8 mouse cellular contexts compared by ENCODE assay signal in the genomic region with DNA sequence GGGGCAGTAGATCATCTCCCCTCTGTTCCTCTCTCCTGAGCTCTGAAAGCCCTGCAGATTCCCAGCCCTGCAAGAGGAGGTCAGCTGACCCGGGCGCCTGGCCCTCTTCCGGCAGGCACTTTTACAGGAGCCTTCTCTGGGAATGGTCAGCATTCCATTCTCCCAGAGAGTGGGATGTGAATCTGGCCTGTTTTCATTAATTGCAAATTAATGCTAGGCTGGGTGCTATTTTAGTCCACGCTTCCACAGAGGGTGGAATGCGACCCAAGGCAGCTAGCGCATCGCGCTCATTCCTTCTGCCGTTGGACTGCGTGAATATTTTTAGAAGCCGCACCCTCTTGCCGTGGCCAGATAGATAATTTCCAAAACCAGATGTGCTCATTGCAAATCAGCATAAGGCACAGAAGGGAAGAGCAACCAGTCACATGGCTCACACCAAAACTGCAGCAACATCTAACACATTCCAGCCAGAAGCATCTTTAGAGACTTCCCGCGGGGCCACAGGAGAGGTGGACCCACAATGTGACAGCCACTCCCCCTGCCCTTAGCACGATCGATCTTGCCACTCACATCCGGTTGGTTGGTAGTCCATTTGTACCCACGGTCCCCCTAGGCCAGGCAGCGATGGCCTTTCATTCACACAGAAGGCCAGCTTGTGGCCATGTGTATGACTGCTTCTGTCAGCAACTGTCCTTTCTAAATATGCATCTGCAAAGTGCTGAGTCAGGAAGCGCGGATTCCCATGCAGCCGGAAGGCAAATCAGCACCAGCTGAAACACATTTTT. TPM values are rescaled to one million over a fixed set of nuclear protein-coding genes. Genes with fewer than 3 reads are reported as not detected.
DNase-seq lines count a peak whose midpoint lies in the region; ATAC-seq and TF ChIP-seq lines count a peak whose summit lies in the region.

No protein-coding gene starts in this region.

- no peak for TF ChIP-seq POLR2A in ES-Bruce4 (IDR thresholded peaks at IDR 0.05; ENCODE audit: insufficient read depth, low read length)

- H3K27me3 ChIP-seq in ES-Bruce4 (ENCODE audit: control insufficient read depth, insufficient read depth, low read length, poor library complexity, severe bottlenecking) = no peaks in the 10 kb centered on the region
- no peaks in the 10 kb centered on the region for H3K27me3 ChIP-seq in kidney, embryonic 14.5 days (ENCODE audit: control insufficient read depth, insufficient read depth, low read length)
- no peaks in the 10 kb centered on the region for H3K27me3 ChIP-seq in stomach, embryonic 15.5 days (replicated peaks)

- H3K4me1 ChIP-seq in ES-Bruce4 (ENCODE audit: control insufficient read depth, insufficient read depth, low read length) = peaks cover 26% of the 10 kb centered on the region
- peaks cover 48% of the 10 kb centered on the region for H3K4me1 ChIP-seq in kidney, embryonic 14.5 days (ENCODE audit: control insufficient read depth, insufficient read depth, low read length)
- H3K4me1 ChIP-seq in stomach, embryonic 15.5 days = peaks cover 31% of the 10 kb centered on the region

- no peak overlapping the region for H3K9ac ChIP-seq in ES-Bruce4 (ENCODE audit: low read depth, poor library complexity, severe bottlenecking)
- H3K9ac ChIP-seq in kidney, embryonic 14.5 days (ENCODE audit: low read depth, low read length) = no peak overlapping the region
- no peak overlapping the region for H3K9ac ChIP-seq in stomach, embryonic 15.5 days

- WGBS in kidney, embryonic 14.5 days = 30% methylated on average over 22 of the region's 22 CpGs
- WGBS in stomach, embryonic 15.5 days = 35% methylated on average over 22 of the region's 22 CpGs

- H3K27ac ChIP-seq in ES-Bruce4 (ENCODE audit: insufficient read depth, low read length) = peak overlapping the region; percentile 26; the same call in 1 of the 2 replicates
- peak overlapping the region; percentile 31 for H3K27ac ChIP-seq in kidney, embryonic 14.5 days (ENCODE audit: low read depth, low read length)
- H3K27ac ChIP-seq in stomach, embryonic 15.5 days = peak overlapping the region; percentile 28; the same call in 1 of the 2 replicates

- no peak for TF ChIP-seq CTCF in ES-Bruce4 (IDR thresholded peaks at IDR 0.05; ENCODE audit: low read depth, low read length)

- no peak for ATAC-seq in kidney, embryonic 14.5 days (ENCODE audit: low FRiP score, low TSS enrichment)
- ATAC-seq in stomach, embryonic 15.5 days (ENCODE audit: insufficient read depth, low FRiP score, low read depth) = no peak; the same call in 1 of the 2 replicates

- peak; percentile 44 for DNase-seq in embryo, embryonic 10 days (ENCODE audit: low spot score)
- peak; percentile 72 for DNase-seq in heart, adult 8-10 months (ENCODE audit: low spot score)
- DNase-seq in lung, postnatal 4 days = peak; percentile 41 to 76
- no peak for DNase-seq in urinary bladder, postnatal 25 days (ENCODE audit: low spot score)
- no peak for DNase-seq in adrenal gland, adult 18-20 months (ENCODE audit: low spot score in 2 of 2)

- H3K4me3 ChIP-seq in ES-Bruce4 (ENCODE audit: low read depth, low read length) = peak overlapping the region; percentile 14; the same call in 1 of the 2 replicates
- no peak overlapping the region for H3K4me3 ChIP-seq in kidney, embryonic 14.5 days (ENCODE audit: low read length)
- H3K4me3 ChIP-seq in stomach, embryonic 15.5 days (replicated peaks) = no peak overlapping the region

- TF ChIP-seq EP300 in ES-Bruce4 (IDR thresholded peaks at IDR 0.05; ENCODE audit: insufficient read depth, low read depth, low read length) = 0 out of 2 replicates have a peak, but pooled peaks have one; percentile 21

- no peaks in the 10 kb centered on the region for H3K36me3 ChIP-seq in ES-Bruce4 (ENCODE audit: control insufficient read depth, insufficient read depth, low read length, poor library complexity, severe bottlenecking)
- no peaks in the 10 kb centered on the region for H3K36me3 ChIP-seq in kidney, embryonic 14.5 days (ENCODE audit: control insufficient read depth, insufficient read depth, low read length)
- no peaks in the 10 kb centered on the region for H3K36me3 ChIP-seq in stomach, embryonic 15.5 days

- H3K4me2 ChIP-seq in kidney, embryonic 14.5 days (replicated peaks; ENCODE audit: low read depth, low read length) = 0 out of 2 replicates have a peak overlapping the region, but pooled peaks have one; percentile 9
- H3K4me2 ChIP-seq in stomach, embryonic 15.5 days = peak overlapping the region; percentile 28

- H3K9me3 ChIP-seq in ES-Bruce4 (replicated peaks; ENCODE audit: control insufficient read depth, insufficient read depth, low read length, poor library complexity, severe bottlenecking) = no peaks in the 10 kb centered on the region
- no peaks in the 10 kb centered on the region for H3K9me3 ChIP-seq in kidney, embryonic 14.5 days (ENCODE audit: control insufficient read depth, low read length)
- H3K9me3 ChIP-seq in stomach, embryonic 15.5 days = no peaks in the 10 kb centered on the region

RNA-seq across cellular contexts. Expression of gene Nuak1, which starts 51.8 kb away (rescaled TPM):
- polyA plus RNA-seq in ES-Bruce4 (2011; ENCODE audit: insufficient read depth, insufficient read length, low read depth, missing spikeins) = 25.9 and 26.7 TPM in 2 replicates
- total RNA-seq in heart, adult 8-10 months (2022) = 10 to 100 TPM; 23.9 to 43.8 (median 34.0) TPM
- 3.0 and 4.1 TPM in 2 replicates for polyA plus RNA-seq in kidney, embryonic 14.5 days (2014; fragmentation: Nextera tagmentation; extraction: Ambion mirVana)
- polyA plus RNA-seq in stomach, embryonic 15.5 days (2015; fragmentation: Nextera tagmentation; extraction: Ambion mirVana) = 1.0 and 1.2 TPM in 2 replicates
- 1 to 10 TPM; 5.4 to 6.8 TPM for total RNA-seq in adrenal gland, adult 18-20 months (2021)

Comparison
In these comparisons a context has a peak if more than half of its experiments do, and no peak if none do; other contexts are left out.
1. DNase-seq: peak in embryo, embryonic 10 days (single experiment), heart, adult 8-10 months (single experiment) and lung, postnatal 4 days (2 of 2); none in urinary bladder, postnatal 25 days (single experiment) and adrenal gland, adult 18-20 months (0 of 2).
2. Peak in every context shown above with its lines, with median percentiles within 50 percentile points of each other: H3K27ac ChIP-seq.